Mouse (Mus musculus) urinary bladder, postnatal 10 days (tissue): ENCODE data around the gene Acrv1.
"Not testable (repeated sequence)": the region's sequence is repeated elsewhere in the genome, so short reads cannot be mapped to it uniquely, and the experiment has no call there.

Experiments
- DNase-seq: peaks from one replicate; pipeline ENCODE4 v3.0.0; 2022; ENCODE audit warnings: low spot score

The Acrv1 gene

GRCm38 (mm10) chr9:36692920-36693319 lies at the start of gene Acrv1:
Gene Acrv1, plus strand, starts transcription at chr9:36693220.
- DNase-seq: no peak

DNA sequence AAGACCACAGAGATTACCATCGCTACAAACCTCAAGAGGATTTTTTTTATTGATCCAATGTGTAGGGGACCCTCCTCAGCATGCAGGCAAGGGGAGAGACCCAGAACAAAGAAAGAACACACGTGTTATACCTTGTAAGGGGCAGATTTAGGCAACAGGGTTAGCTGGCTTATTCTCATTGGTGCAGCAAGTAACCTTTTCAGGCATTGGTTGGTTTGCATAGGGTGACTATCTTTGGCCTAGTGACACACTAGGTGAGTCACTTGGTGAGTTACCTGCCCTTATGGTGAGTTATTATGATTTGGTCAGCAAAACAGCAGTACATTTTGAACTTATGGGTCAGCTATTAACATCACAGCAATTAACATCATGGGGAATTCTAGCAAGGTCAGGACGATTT lies 49.7 kb upstream of the Acrv1 start, which contains the start of gene A630095E13Rik:
A630095E13Rik (minus strand) TSS at position 101 of the 400 bp plus-strand sequence.
- DNase-seq: not testable (repeated sequence)

DNA sequence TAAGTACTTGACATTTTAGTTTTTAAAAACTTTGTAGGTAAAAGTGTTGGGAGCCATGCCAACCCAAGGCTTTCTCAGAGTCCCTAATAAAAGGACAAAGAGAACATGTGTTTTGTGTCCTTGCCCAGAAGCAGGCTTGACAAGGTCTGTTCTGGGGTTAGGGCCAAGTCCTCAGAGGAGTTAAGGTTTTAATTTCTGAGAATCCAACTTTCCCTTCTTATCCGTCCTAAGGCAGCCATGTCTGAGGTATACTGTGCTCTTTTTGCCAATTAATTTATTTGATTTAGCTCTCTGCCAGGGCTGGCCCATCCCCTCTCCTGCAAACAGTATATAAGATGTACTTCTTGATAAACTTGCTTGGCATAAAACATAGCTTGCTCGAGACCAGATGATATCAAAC lies 11.6 kb upstream of the Acrv1 start:
- DNase-seq: no peak

DNA sequence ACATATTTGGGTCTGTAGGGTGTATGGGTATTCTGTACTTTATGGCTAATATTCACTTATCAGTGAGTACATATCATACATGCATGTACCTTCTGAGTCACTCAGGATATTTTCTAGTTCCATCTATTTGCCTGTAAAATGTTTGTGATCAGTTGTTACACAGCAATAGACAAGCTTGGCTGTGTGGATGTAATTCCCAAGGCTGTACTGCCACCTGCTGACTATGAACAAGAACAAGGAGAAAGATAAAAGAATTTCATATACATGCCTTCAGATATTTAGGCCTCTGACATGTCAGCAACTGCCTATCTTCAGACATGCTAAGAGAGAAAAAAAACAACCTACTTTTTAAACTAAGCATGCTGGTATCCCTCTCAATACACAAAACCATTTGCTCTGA lies 5.7 kb upstream of the Acrv1 start:
- DNase-seq: no peak

- no peak for DNase-seq
Measured at GRCm38 (mm10) chr9:36694276-36694675, 1.3 kb downstream of the Acrv1 start.

DNA sequence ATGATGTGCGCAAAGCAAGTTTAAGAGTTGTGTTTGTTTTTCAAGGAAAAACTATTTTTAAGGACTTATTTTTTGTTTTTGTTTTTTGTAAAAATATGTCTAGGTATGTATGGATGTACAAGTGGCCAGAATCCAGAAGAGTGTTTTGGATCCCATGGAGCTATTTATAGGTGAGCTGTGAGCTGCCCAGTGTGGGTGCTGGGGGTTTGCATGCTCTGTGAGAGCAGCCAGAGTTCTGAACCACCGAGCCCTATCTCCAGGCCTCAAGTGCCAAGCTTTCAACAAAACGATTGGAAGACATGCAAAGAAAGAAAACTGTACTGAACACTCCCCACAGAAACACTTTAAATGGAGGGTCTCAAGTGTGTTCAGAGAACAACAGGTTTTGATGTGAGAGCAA lies 12.9 kb downstream of the Acrv1 start:
- no peak for DNase-seq

- no peak for DNase-seq
Measured at GRCm38 (mm10) chr9:36707304-36707703, 14.3 kb downstream of the Acrv1 start.

DNA sequence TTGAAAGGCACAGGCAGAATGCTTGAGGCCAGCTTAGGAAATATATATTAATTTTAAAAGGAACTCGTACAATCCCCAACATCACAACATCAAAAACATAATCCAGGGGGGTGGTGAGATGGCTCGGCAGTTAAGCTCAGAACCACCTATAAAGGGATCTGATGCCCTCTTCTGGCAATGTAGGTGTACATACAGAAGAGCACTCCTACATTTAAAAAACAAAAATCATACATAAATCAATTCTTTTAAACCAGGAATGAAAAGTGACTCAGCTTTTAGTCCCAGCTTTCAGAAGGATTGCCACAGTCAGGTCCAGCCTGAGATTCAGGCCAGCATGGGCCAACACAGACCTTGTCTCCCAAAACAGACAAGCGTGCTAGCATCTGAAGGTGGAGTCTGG lies 23.6 kb downstream of the Acrv1 start:
- no peak for DNase-seq

GRCm38 (mm10) chr9:36726131-36727033 lies 33.4 kb downstream of the Acrv1 start:
- DNase-seq: peak; percentile 59

- no peak for DNase-seq
Measured at GRCm38 (mm10) chr9:36727034-36727755, 34.2 kb downstream of the Acrv1 start, which contains the start of gene Chek1. Gene Chek1, minus strand, starts transcription at chr9:36727065.
